Mouse (Mus musculus): Measurements from ENCODE around the gene Pdzd2. TPM values are rescaled to one million over a fixed set of nuclear protein-coding genes. Genes with fewer than 3 reads are reported as not detected.

Gene Pdzd2
- under 1 TPM; 0.30 to 0.44 TPM for total RNA-seq (2023)

GRCm38 (mm10) chr15:12739277-12740247 lies at the start of gene Pdzd2:
Gene Pdzd2, minus strand, starts transcription at chr15:12739924.

GRCm38 (mm10) chr15:12321788-12322621 lies 417.7 kb downstream of the Pdzd2 start, which contains the start of gene 1810049J17Rik:
Gene 1810049J17Rik, minus strand, starts transcription at chr15:12321899.

GRCm38 (mm10) chr15:12321091-12321787 lies 418.5 kb downstream of the Pdzd2 start, which contains the start of gene Golph3:
Gene Golph3, plus strand, starts transcription at chr15:12321450.

Other genes starting within 250 kb of the Pdzd2 start
- 10 to 100 TPM; 14.1 to 15.6 TPM for gene 6030458C11Rik, start 84.7 kb upstream of the Pdzd2 start, total RNA-seq (2023)
- gene Drosha, start 84.9 kb upstream of the Pdzd2 start, total RNA-seq (2023), result 10 to 100 TPM; 32.3 to 32.7 TPM

Measured in T-cell, adult 66 days (primary cell).